Mouse (Mus musculus) urinary bladder, postnatal 14 days (tissue): ENCODE results near the gene Gm37240.

ENCODE experiments used
- DNase-seq: peaks from one replicate; pipeline ENCODE4 v3.0.0; 2021; ENCODE audit warnings: low spot score

Gm37240 gene

GRCm38 (mm10) chr3:84529021-84529420 is 1358.3 kb downstream of the Gm37240 start:
- DNase-seq: no peak

- no peak for DNase-seq
Observed at GRCm38 (mm10) chr3:84524952-84525351, 1362.4 kb downstream of the Gm37240 start.

GRCm38 (mm10) chr3:84516163-84516562 is 1371.2 kb downstream of the Gm37240 start:
- no peak for DNase-seq

GRCm38 (mm10) chr3:84512774-84513515 is 1374.4 kb downstream of the Gm37240 start:
- DNase-seq: no peak

- DNase-seq: no peak
Observed at GRCm38 (mm10) chr3:84505193-84505592, 1382.1 kb downstream of the Gm37240 start.

GRCm38 (mm10) chr3:84504291-84504690 is 1383.0 kb downstream of the Gm37240 start:
- no peak for DNase-seq

GRCm38 (mm10) chr3:84502101-84502500 is 1385.2 kb downstream of the Gm37240 start:
- no peak for DNase-seq

- no peak for DNase-seq
Observed at GRCm38 (mm10) chr3:84500491-84500890, 1386.8 kb downstream of the Gm37240 start.

- DNase-seq: no peak
Observed at GRCm38 (mm10) chr3:84497718-84498117, 1389.6 kb downstream of the Gm37240 start.

GRCm38 (mm10) chr3:84492657-84493056 is 1394.7 kb downstream of the Gm37240 start:
- DNase-seq: no peak

- DNase-seq: no peak
Observed at GRCm38 (mm10) chr3:84492148-84492547, 1395.2 kb downstream of the Gm37240 start.

- no peak for DNase-seq
Observed at GRCm38 (mm10) chr3:84488716-84489115, 1398.6 kb downstream of the Gm37240 start.

- no peak for DNase-seq
Observed at GRCm38 (mm10) chr3:84484891-84485290, 1402.4 kb downstream of the Gm37240 start.

GRCm38 (mm10) chr3:84484333-84484732 is 1403.0 kb downstream of the Gm37240 start:
- no peak for DNase-seq

- DNase-seq: no peak
Observed at GRCm38 (mm10) chr3:84482121-84482520, 1405.2 kb downstream of the Gm37240 start.

- peak; percentile 73 for DNase-seq
Observed at GRCm38 (mm10) chr3:84481104-84481503, 1406.2 kb downstream of the Gm37240 start.

GRCm38 (mm10) chr3:84480006-84480897 is 1407.1 kb downstream of the Gm37240 start, which contains the start of gene Fhdc1:
TSS of gene Fhdc1 (minus strand) at chr3:84480429.
- peak; percentile 82 for DNase-seq

GRCm38 (mm10) chr3:84479293-84480005 is 1407.9 kb downstream of the Gm37240 start:
- peak; percentile 63 for DNase-seq

- DNase-seq: no peak
Observed at GRCm38 (mm10) chr3:84478896-84479292, 1408.4 kb downstream of the Gm37240 start.

GRCm38 (mm10) chr3:84478195-84478594 is 1409.1 kb downstream of the Gm37240 start:
- DNase-seq: no peak

GRCm38 (mm10) chr3:84477498-84477897 is 1409.8 kb downstream of the Gm37240 start:
- DNase-seq: no peak
